Comparison of ENCODE assay signal across 22 mouse cellular contexts in the genomic region with DNA sequence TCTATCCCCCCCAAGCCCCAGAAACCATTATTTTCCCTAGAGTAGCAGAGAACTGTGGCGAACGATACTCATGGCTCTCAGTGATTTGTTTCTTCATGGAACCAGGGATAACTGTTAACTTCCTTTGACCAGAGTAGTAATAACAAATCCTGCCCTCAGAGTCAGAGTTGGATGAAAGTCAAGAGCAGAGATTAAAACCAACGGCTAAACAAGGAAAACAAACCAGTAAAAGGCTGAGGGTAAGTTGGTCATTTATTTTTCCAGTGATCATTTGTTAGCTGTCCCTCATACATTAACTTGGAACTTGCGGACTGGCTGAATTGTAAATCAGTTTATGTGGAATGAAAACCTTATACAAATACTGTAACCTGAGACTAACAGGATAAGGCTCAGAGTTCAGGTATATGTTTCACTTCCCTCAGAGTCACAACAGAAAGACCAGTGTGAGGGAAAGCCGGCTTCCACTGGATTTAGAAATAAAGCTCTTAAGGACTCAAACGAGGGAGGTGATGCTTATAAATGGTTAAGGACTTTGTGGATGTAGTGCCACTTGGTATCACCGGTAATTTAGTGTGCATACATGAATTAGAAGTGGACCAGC. TPM values are rescaled to one million over a fixed set of nuclear protein-coding genes. Genes with fewer than 3 reads are reported as not detected.
"Had no signal": no experiment of that assay in that cellular context is flagged by ENCODE, and none has a peak within 500 bp of the region (broad histone marks: within the 10 kb centered on the region; RNA-seq: fewer than 3 reads in every experiment).

No protein-coding gene starts in this region.

- H3K9ac ChIP-seq: limb, embryonic 13.5 days; liver, embryonic 12.5 days; liver, embryonic 15.5 days; lung, embryonic 15.5 days; midbrain, embryonic 13.5 days; neural tube, embryonic 13.5 days; stomach, embryonic 15.5 days had no signal

- H3K4me2 ChIP-seq: limb, embryonic 13.5 days; liver, embryonic 12.5 days; liver, embryonic 15.5 days; lung, embryonic 15.5 days; midbrain, embryonic 13.5 days; neural tube, embryonic 13.5 days; stomach, embryonic 15.5 days had no signal

- H3K9me3 ChIP-seq: liver, embryonic 12.5 days; liver, embryonic 15.5 days; lung, embryonic 15.5 days; midbrain, embryonic 10.5 days; midbrain, embryonic 13.5 days; neural tube, embryonic 13.5 days; stomach, embryonic 15.5 days had no signal

- H3K4me3 ChIP-seq: limb, embryonic 13.5 days; liver, embryonic 12.5 days; liver, embryonic 15.5 days; lung, embryonic 15.5 days; megakaryocyte, embryonic 14.5 days; midbrain, embryonic 10.5 days; midbrain, embryonic 13.5 days; myocyte; neural tube, embryonic 13.5 days; stomach, embryonic 15.5 days had no signal

- H3K27me3 ChIP-seq: limb, embryonic 13.5 days; liver, embryonic 12.5 days; liver, embryonic 15.5 days; lung, embryonic 15.5 days; megakaryocyte, embryonic 14.5 days; midbrain, embryonic 13.5 days; neural tube, embryonic 13.5 days; stomach, embryonic 15.5 days had no signal

- H3K36me3 ChIP-seq: limb, embryonic 13.5 days; liver, embryonic 12.5 days; liver, embryonic 15.5 days; lung, embryonic 15.5 days; midbrain, embryonic 10.5 days; midbrain, embryonic 13.5 days; neural tube, embryonic 13.5 days; stomach, embryonic 15.5 days had no signal

- H3K27ac ChIP-seq: limb, embryonic 13.5 days; liver, embryonic 12.5 days; liver, embryonic 15.5 days; lung, embryonic 15.5 days; midbrain, embryonic 10.5 days; midbrain, embryonic 13.5 days; neural tube, embryonic 13.5 days; stomach, embryonic 15.5 days had no signal

- H3K4me1 ChIP-seq: limb, embryonic 13.5 days; liver, embryonic 12.5 days; liver, embryonic 15.5 days; lung, embryonic 15.5 days; megakaryocyte, embryonic 14.5 days; midbrain, embryonic 10.5 days; midbrain, embryonic 13.5 days; neural tube, embryonic 13.5 days; stomach, embryonic 15.5 days had no signal

- DNase-seq: left cerebral cortex, postnatal 4 days; liver; lung, adult 18-20 months; lung, postnatal 10 days; lung, postnatal 36 days; retina, postnatal 1 day; right cerebral cortex, postnatal 25 days; spleen, adult 18-20 months; thymus, postnatal 36 days had no signal

- ATAC-seq: inflammation-experienced regulatory T-cells, adult 6 months; intestine, embryonic 16.5 days; liver, embryonic 12.5 days; midbrain, embryonic 13.5 days; midbrain, embryonic 16.5 days had no signal

RNA-seq across cellular contexts. Expression of gene Slc5a8, which starts 36.8 kb away (rescaled TPM):
- polyA plus RNA-seq: inflammation-experienced regulatory T-cells, adult 6 months; myocyte; neural tube, embryonic 13.5 days had no signal
